Mouse (Mus musculus): ENCODE results near the gene Snrnp25. TPM values are rescaled to one million over a fixed set of nuclear protein-coding genes. Genes with fewer than 3 reads are reported as not detected.

The Snrnp25 gene
- polyA plus RNA-seq, 1 experiment: 18.9 TPM

- no peak for DNase-seq (ENCODE audit: low read depth)
These were observed 38.8 kb downstream of the Snrnp25 start for GRCm38 (mm10) chr11:32244064-32244463.

GRCm38 (mm10) chr11:32244617-32245016 lies 39.4 kb downstream of the Snrnp25 start:
- no peak for DNase-seq (ENCODE audit: low read depth)

- DNase-seq (ENCODE audit: low read depth): no peak
These were observed 40.4 kb downstream of the Snrnp25 start for GRCm38 (mm10) chr11:32245614-32246013.

DNA sequence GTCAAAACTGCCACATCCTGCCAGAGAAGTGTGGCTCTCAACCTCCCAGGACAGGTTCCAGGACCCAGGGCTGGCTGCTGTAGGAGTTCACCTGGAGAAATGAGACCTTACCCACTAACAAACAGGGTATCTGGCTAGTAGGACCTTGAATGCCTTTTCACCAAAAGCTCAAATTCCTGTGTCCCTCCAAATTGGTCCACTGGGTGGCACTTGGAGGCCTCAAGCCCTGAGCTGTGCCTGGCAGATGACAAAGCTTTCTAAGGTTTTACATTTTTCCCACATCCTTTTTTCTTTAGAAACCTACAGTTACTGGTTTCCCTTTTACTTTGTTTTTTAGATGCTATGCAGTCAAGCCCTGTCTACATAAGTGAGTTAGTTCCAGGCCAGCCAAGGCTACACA lies 41.9 kb downstream of the Snrnp25 start:
- DNase-seq (ENCODE audit: low read depth): no peak

GRCm38 (mm10) chr11:32248350-32248749 lies 43.1 kb downstream of the Snrnp25 start:
- DNase-seq (ENCODE audit: low read depth): no peak

DNA sequence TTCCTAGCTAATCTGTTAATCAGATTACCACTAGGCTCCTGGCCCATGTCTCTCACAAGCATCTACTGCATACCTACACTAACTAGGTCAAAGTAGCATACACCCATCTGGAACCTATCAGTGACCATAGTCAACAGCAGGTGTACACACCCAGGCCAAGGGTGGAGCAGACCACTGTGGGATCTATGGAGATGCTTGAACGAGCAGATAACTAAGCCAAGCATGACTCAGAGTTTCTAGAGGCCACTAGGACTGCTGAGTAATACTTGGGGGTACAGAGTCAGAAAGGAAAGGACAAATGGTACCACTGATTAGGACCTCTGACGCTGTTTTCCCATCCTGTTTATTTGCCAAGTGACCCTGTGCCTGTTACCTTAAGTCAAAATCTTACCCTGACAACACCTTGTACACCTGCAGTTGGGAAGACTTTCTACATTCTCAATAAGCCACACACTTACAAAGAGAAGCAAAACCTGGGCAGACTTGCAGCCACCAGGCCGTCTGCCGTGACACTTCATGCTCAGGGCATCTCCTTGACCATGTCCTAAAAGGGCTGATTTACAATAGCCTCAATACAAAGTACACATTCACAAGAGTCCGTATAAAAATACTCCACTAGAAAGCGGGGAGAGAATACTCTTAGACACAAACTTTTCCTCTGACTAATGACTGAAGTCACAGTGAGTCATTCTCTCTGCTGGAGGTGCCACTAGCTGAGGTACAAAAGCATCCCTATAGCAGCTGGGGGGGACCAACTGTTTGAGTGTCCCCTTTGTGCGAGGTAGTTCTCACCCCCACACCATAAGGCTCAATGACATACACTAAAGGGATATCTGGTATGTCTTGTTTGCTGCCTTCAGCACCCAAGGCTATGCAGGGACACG lies 45.9 kb downstream of the Snrnp25 start:
- DNase-seq (ENCODE audit: low read depth): no peak

DNA sequence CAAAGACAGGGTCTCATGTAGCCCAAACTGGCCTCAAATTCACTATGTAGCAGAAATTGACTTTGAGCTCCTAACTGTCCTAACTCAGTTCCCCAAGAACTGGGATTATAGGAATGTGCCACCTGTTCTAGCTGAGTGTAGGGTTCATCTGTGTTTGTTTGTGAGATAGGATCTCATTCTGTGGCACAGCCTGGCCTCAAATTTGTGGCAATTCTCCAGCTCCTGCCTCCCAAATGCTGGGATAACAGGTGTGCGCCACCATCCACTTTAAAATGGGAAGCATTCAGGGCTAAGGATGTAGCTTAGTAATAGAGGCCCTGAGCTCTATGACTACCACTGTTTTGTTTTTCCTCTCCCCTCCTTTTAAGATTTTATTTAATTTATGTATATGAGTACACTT lies 47.9 kb downstream of the Snrnp25 start:
- no peak for DNase-seq (ENCODE audit: low read depth)

DNA sequence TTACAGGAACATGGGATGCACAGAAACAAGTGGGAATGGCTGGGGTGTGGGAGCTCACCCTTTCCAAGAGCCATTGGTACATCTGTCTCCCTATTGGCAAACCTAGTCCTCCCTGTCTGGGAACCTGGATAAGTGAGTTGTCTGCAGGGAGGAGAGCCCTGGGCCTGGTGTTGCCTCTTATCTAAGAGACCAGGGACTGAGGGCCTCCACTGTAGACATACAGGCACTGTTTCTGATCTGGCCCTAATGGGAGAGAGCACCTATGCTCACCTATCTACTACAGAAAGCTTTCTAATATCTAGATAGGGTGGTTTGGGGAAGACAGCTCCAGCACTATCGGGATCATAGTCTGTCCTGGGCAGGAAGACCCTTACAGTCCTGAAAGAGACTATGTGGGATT lies 50.9 kb downstream of the Snrnp25 start:
- DNase-seq (ENCODE audit: low read depth): no peak

DNA sequence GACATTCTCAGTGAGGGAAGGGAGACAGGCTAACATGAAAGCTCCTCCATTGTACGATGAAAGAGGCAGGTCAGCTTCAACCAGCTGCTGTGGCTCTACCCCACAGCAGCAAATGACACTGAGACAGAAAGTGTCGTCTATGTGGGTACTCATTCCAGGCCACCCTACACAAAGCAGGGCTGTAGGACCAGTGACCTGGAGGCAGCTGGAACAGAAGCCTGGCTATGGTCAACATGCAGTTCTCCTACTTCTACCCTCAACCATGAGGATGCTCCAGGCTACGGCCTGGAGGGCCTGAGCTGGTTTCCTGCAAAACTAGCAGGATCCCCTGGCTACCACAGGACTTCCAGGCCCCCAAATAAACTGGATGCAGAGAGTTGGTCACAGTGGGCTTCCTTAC lies 51.4 kb downstream of the Snrnp25 start:
- no peak for DNase-seq (ENCODE audit: low read depth)

Other genes with a start within 250 kb of the Snrnp25 start
- 0.05 TPM in 1 of 2 replicates, not detected in the other for gene 4930524B15Rik, start 239.8 kb upstream of the Snrnp25 start, polyA plus RNA-seq (2012; rRNA removed)
- gene Nsg2, start 205.0 kb upstream of the Snrnp25 start, polyA plus RNA-seq (2012; rRNA removed): 0.28 and 0.36 TPM in 2 replicates
- gene Il9r, start 5.1 kb upstream of the Snrnp25 start, polyA plus RNA-seq (2012; rRNA removed): 0.34 and 0.42 TPM in 2 replicates
- gene Rhbdf1, start 16.9 kb downstream of the Snrnp25 start, polyA plus RNA-seq (2012; rRNA removed): 98.4 and 128 TPM in 2 replicates
- 25.3 and 29.2 TPM in 2 replicates for gene Mpg, start 21.1 kb downstream of the Snrnp25 start, polyA plus RNA-seq (2012; rRNA removed)
- 84.1 and 133 TPM in 2 replicates for gene Nprl3, start 62.3 kb downstream of the Snrnp25 start, polyA plus RNA-seq (2012; rRNA removed)
- not detected in 2 replicates for gene Hba-x, start 71.0 kb downstream of the Snrnp25 start, polyA plus RNA-seq (2012; rRNA removed)
- gene Hba-a1, start 78.1 kb downstream of the Snrnp25 start, polyA plus RNA-seq (2012; rRNA removed): 903 and 2,048 TPM in 2 replicates
- 0.24 and 0.57 TPM in 2 replicates for gene Hbq1b, start 81.5 kb downstream of the Snrnp25 start, polyA plus RNA-seq (2012; rRNA removed)
- gene Hba-a2, start 91.1 kb downstream of the Snrnp25 start, polyA plus RNA-seq (2012; rRNA removed): 2,488 and 5,855 TPM in 2 replicates
- gene Hbq1a, start 94.7 kb downstream of the Snrnp25 start, polyA plus RNA-seq (2012; rRNA removed): 0.42 and 0.45 TPM in 2 replicates
- gene Sh3pxd2b, start 142.4 kb downstream of the Snrnp25 start, polyA plus RNA-seq (2012; rRNA removed): 9.6 and 11.7 TPM in 2 replicates
- 11.2 and 12.2 TPM in 2 replicates for gene Ubtd2, start 250.0 kb downstream of the Snrnp25 start, polyA plus RNA-seq (2012; rRNA removed)

All from gonadal fat pad, adult 2 months (tissue).